Mouse (Mus musculus): ENCODE measurements around the gene Nucks1. TPM values are rescaled to one million over a fixed set of nuclear protein-coding genes. Genes with fewer than 3 reads are reported as not detected.

Nucks1 gene
- polyA plus RNA-seq, 1 experiment from 2014 or later, result 19.1 TPM

GRCm38 (mm10) chr1:131962606-131963084 is 52.3 kb downstream of the Nucks1 start, which contains the start of gene Slc45a3:
Gene Slc45a3 (plus strand): TSS chr1:131962967.
- Histone ChIP-seq H3K9me3 (ENCODE audit: low read length) (no peaks in the 10 kb centered on the region), H3K27me3 (replicated peaks; ENCODE audit: insufficient read depth, low read length) (peaks cover 22% of the 10 kb centered on the region; the same call in 1 of the 2 replicates), H3K4me2 (replicated peaks; ENCODE audit: low read depth, low read length) (peak within 1 kb of the TSS; percentile 99), H3K9ac (replicated peaks; ENCODE audit: low read depth) (peak within 1 kb of the TSS; percentile 42), H3K36me3 (ENCODE audit: insufficient read depth, low read length) (no peaks in the 10 kb centered on the region), H3K4me1 (ENCODE audit: insufficient read depth, low read depth, low read length) (0 out of 2 replicates have a peak, but pooled peaks cover 4% of the 10 kb centered on the region), H3K27ac (ENCODE audit: low read length) (peak within 1 kb of the TSS; percentile 54; the same call in 1 of the 2 replicates), H3K4me3 (ENCODE audit: low read depth, low read length) (peak within 1 kb of the TSS; percentile 67)
- ATAC-seq (peak; percentile 62), DNase-seq (ENCODE audit: low spot score) (peak; percentile 48)
- WGBS, result 0% methylated on average over 27 of the region's 35 CpGs
- TF ChIP-seq CTCF (IDR thresholded peaks at IDR 0.05) (no peak), EP300 (IDR thresholded peaks at IDR 0.05) (no peak)

DNA sequence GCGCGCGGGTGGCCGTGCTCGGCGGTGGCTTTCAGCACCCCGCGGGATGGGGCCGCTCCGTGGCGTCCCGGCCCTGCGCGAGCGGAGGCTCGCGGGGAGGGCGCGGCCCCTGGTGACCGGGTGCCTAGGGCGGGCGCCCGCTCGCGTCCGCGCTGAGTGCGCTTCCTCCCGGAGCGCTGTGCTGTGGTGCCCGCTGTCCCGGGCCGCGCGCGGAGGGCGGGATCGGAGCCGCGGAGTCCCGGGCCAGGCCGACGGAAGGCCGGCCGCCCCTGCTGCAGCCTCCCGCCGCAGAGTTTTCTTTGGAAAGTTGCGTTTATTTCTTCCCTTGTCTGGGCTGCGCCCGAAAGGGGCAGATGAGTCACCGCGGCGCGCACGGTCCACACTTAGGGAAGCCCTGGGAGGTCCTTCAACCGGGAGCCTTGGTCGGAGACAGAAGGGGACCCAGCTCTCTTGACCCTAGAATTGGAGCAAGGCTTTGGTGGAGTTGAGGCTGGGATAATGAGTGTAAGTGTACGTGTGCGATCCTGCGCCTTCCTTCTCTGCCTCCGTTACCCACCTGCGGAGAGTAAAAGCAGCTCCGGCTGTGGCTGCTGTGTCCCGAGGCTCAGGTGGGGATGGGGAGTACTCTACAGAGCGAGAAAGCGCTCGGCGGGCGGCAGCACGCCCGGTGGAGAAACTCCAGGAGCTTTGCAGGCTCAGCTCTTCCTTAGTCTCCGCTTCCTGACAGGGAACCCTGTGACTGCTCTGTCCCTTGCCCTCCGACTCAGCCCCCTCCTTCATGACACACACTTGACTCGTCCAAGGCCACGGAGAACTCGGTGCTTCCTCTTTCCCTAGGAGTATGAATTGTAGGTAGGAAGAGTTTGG is 53.0 kb downstream of the Nucks1 start:
- peak; percentile 72 for ATAC-seq

DNA sequence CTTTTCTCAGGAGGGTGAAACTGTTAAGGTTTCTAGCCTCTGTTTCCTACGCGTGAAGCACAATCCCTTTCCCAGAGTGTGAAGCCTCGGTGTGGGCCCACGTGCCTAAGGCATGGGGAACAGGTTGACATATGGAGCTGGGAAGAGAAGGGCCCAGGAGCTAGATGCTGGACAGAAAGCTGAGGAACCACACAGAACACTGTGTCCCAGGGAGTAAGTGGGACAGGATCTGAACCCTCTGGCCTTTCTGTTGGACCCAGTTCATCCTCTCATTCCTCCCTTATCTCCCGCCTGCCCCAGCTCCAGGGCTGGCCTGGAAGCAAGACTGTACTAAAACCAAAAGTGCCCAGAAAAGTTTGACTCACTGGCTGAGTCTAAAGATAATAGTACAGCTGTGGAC is 53.8 kb downstream of the Nucks1 start:
- H3K4me2 ChIP-seq (replicated peaks; ENCODE audit: low read depth, low read length), result peak overlapping the region; percentile 99; the same call in 1 of the 2 replicates
- ATAC-seq (no peak), DNase-seq (ENCODE audit: low spot score) (no peak)
- WGBS, result 50% methylated on average over 5 of the region's 5 CpGs
- H3K36me3 ChIP-seq (ENCODE audit: insufficient read depth, low read length), result no peaks in the 10 kb centered on the region
- no peak overlapping the region for H3K27ac ChIP-seq (ENCODE audit: low read length)
- H3K4me1 ChIP-seq (ENCODE audit: insufficient read depth, low read depth, low read length), result 0 out of 2 replicates have a peak, but pooled peaks cover 4% of the 10 kb centered on the region
- H3K9ac ChIP-seq (replicated peaks; ENCODE audit: low read depth), result no peak overlapping the region
- H3K9me3 ChIP-seq (ENCODE audit: low read length), result no peaks in the 10 kb centered on the region
- TF ChIP-seq EP300 (IDR thresholded peaks at IDR 0.05), result no peak
- TF ChIP-seq CTCF (IDR thresholded peaks at IDR 0.05), result no peak
- H3K4me3 ChIP-seq (ENCODE audit: low read depth, low read length), result no peak overlapping the region
- peaks cover 22% of the 10 kb centered on the region; the same call in 1 of the 2 replicates for H3K27me3 ChIP-seq (replicated peaks; ENCODE audit: insufficient read depth, low read length)

More for the DNA sequence above, 53.0 kb downstream of the Nucks1 start:
- Histone ChIP-seq H3K27me3 (replicated peaks; ENCODE audit: insufficient read depth, low read length) (peaks cover 22% of the 10 kb centered on the region; the same call in 1 of the 2 replicates), H3K4me1 (ENCODE audit: insufficient read depth, low read depth, low read length) (0 out of 2 replicates have a peak, but pooled peaks cover 4% of the 10 kb centered on the region), H3K27ac (ENCODE audit: low read length) (peak overlapping the region; percentile 54; the same call in 1 of the 2 replicates), H3K9me3 (ENCODE audit: low read length) (no peaks in the 10 kb centered on the region), H3K36me3 (ENCODE audit: insufficient read depth, low read length) (no peaks in the 10 kb centered on the region), H3K4me3 (ENCODE audit: low read depth, low read length) (peak overlapping the region; percentile 67), H3K4me2 (replicated peaks; ENCODE audit: low read depth, low read length) (peak overlapping the region; percentile 99), H3K9ac (replicated peaks; ENCODE audit: low read depth) (peak overlapping the region; percentile 42)
- WGBS, result 1% methylated on average over 51 of the region's 76 CpGs
- DNase-seq (ENCODE audit: low spot score), result peak; percentile 45
- TF ChIP-seq EP300 (IDR thresholded peaks at IDR 0.05) (no peak), CTCF (IDR thresholded peaks at IDR 0.05) (no peak)

DNA sequence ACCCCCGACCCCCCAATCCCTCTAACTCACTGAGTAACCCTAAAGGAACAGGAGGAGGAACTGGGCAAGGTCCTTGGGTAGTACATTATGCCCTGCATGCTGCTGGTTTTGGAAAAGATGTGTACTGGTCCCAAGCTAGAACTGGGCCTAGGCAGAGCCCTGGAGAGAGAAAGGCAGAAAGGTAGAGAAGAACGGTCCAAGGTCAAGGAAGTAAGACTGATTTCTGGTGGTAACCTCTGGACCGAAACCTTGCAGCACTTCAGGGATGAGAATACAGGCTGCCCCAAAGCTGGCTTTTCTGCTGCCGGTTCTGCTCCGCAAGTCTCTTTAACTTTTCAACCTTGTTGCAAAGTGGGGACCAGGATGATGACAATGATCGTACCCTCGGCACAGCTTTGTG is 54.2 kb downstream of the Nucks1 start:
- Histone ChIP-seq H3K27ac (ENCODE audit: low read length) (no peak overlapping the region), H3K4me3 (ENCODE audit: low read depth, low read length) (no peak overlapping the region), H3K4me1 (ENCODE audit: insufficient read depth, low read depth, low read length) (0 out of 2 replicates have a peak, but pooled peaks cover 4% of the 10 kb centered on the region), H3K36me3 (ENCODE audit: insufficient read depth, low read length) (no peaks in the 10 kb centered on the region), H3K9ac (replicated peaks; ENCODE audit: low read depth) (no peak overlapping the region), H3K27me3 (replicated peaks; ENCODE audit: insufficient read depth, low read length) (peaks cover 22% of the 10 kb centered on the region; the same call in 1 of the 2 replicates), H3K4me2 (replicated peaks; ENCODE audit: low read depth, low read length) (no peak overlapping the region), H3K9me3 (ENCODE audit: low read length) (no peaks in the 10 kb centered on the region)
- TF ChIP-seq EP300 (IDR thresholded peaks at IDR 0.05), result no peak
- TF ChIP-seq CTCF (IDR thresholded peaks at IDR 0.05), result no peak
- ATAC-seq, result no peak
- 86% methylated on average over 7 of the region's 7 CpGs for WGBS
- no peak for DNase-seq (ENCODE audit: low spot score)

DNA sequence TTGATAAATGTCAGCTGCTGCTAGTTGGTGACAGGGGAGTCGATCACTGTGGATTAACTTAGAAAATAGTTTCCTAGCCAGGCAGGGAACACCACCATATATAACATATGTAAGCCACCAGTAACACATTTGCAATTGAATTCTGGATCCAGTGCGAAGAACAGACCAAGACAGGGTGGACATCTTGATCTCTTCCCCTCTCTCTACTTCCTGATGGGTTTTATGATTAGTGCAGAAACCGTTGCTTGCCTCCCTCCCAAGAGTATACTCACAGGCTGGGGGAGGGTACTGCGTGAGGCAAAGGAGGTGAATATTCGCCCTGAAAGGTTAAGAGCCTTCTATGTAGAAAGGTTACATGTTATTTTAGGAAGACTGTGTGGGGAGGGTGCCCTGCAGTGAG is 55.5 kb downstream of the Nucks1 start:
- Histone ChIP-seq H3K36me3 (ENCODE audit: insufficient read depth, low read length) (no peaks in the 10 kb centered on the region), H3K4me2 (replicated peaks; ENCODE audit: low read depth, low read length) (no peak overlapping the region), H3K9me3 (ENCODE audit: low read length) (no peaks in the 10 kb centered on the region), H3K27me3 (replicated peaks; ENCODE audit: insufficient read depth, low read length) (peaks cover 16% of the 10 kb centered on the region; the same call in 1 of the 2 replicates), H3K4me3 (ENCODE audit: low read depth, low read length) (no peak overlapping the region), H3K27ac (ENCODE audit: low read length) (no peak overlapping the region), H3K9ac (replicated peaks; ENCODE audit: low read depth) (no peak overlapping the region), H3K4me1 (ENCODE audit: insufficient read depth, low read depth, low read length) (0 out of 2 replicates have a peak, but pooled peaks cover 4% of the 10 kb centered on the region)
- DNase-seq (ENCODE audit: low spot score), result no peak
- ATAC-seq, result no peak
- TF ChIP-seq EP300 (IDR thresholded peaks at IDR 0.05), result no peak
- TF ChIP-seq CTCF (IDR thresholded peaks at IDR 0.05), result no peak
- 49% methylated on average over 5 of the region's 5 CpGs for WGBS

DNA sequence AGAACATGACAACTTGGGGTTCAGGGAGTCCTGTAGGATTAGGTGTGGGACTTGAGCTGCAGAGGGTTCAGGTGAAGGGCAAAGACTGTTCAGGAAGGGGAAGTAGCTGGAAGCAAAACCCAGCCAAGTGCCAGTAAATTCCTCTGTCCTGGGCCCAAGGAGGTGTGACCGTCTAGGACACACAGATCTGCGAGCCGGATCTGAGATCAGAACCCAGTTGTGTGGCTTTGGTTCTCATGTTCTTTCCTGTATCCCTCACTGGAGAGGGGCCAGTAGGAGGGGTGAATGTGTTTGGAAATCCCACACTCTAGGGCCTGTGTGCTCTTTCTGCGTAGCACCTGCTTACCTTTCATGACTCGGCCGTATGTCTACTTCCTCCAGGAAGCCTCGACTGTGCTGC is 57.0 kb downstream of the Nucks1 start:
- Histone ChIP-seq H3K9me3 (ENCODE audit: low read length) (no peaks in the 10 kb centered on the region), H3K4me1 (ENCODE audit: insufficient read depth, low read depth, low read length) (peaks cover 6% of the 10 kb centered on the region; the same call in 1 of the 2 replicates), H3K4me2 (replicated peaks; ENCODE audit: low read depth, low read length) (no peak overlapping the region), H3K27ac (ENCODE audit: low read length) (no peak overlapping the region), H3K36me3 (ENCODE audit: insufficient read depth, low read length) (no peaks in the 10 kb centered on the region), H3K9ac (replicated peaks; ENCODE audit: low read depth) (no peak overlapping the region), H3K4me3 (ENCODE audit: low read depth, low read length) (no peak overlapping the region), H3K27me3 (replicated peaks; ENCODE audit: insufficient read depth, low read length) (0 out of 2 replicates have a peak, but pooled peaks cover 16% of the 10 kb centered on the region)
- ATAC-seq (peak; percentile 31; the same call in 1 of the 2 replicates), DNase-seq (ENCODE audit: low spot score) (peak; percentile 33)
- no peak for TF ChIP-seq CTCF (IDR thresholded peaks at IDR 0.05)
- TF ChIP-seq EP300 (IDR thresholded peaks at IDR 0.05), result no peak
- WGBS, result 41% methylated on average over 7 of the region's 7 CpGs

Measured in lung, postnatal 0 days (tissue).